Mouse (Mus musculus): ENCODE data around the gene Carmil3.

- TF ChIP-seq HCFC1 (IDR thresholded peaks at IDR 0.05; ENCODE audit: borderline replicate concordance, insufficient read depth, low read length) = no peak
- TF ChIP-seq ZNF384 (IDR thresholded peaks at IDR 0.05; ENCODE audit: low read depth, low read length) = no peak
- TF ChIP-seq CHD2 (IDR thresholded peaks at IDR 0.05; ENCODE audit: low read depth, low read length) = no peak
- TF ChIP-seq MAFK (IDR thresholded peaks at IDR 0.05; ENCODE audit: insufficient read depth, low read depth, low read length) = no peak
Measured at GRCm38 (mm10) chr14:55505612-55506011, 15.2 kb downstream of the Carmil3 start.

Data from ES-E14 (cell line).